Mouse (Mus musculus): Measurements from ENCODE around the gene Gatc.
"Not testable (repeated sequence)": the region's sequence is repeated elsewhere in the genome, so short reads cannot be mapped to it uniquely, and the experiment has no call there.

The Gatc gene

DNA sequence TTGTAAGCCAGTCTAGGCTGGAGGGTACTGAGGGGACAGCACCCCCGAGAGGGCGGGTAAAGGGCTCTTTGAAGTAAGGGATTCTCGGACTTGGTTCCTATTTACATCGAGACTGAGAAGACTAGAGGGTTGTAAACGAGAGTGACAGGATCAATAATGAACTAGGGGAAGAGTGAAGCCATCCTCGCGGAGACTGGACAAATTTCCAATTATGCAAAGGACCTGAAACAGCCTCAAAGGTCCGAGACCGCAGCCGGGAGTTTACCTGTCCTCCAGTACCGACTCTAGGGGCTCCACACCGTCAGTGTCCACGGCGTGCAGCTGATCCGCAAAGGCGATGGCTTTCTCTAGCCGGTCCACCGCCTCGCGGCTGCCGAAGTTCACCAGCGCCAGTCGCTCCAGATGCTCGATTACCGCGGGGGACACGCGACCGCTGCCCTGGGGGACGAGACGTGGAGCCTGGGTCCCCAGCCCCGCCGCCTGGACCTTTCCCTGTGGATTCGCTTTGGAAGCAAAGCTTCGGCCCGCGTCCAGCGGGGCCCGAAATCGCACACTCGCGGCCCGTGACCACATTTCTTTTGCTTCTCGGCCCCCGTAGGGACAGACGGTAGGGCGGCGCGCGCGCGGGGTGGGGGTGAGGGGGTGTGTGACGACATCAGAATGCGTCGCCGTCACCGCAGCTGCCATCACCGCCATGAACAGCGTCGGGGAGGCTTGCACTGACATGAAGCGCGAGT lies at the start of gene Gatc, which contains the start of gene Triap1:
Gatc (minus strand) TSS at position 602 of the 737 bp plus-strand sequence.
Triap1 (plus strand) TSS at position 649 of the 737 bp plus-strand sequence.
- DNase-seq (ENCODE audit: low spot score in 2 of 2) = peak; percentile 84 to 92

- not testable (repeated sequence) for DNase-seq (ENCODE audit: low spot score in 2 of 2)
These were observed 37.9 kb upstream of the Gatc start for GRCm38 (mm10) chr5:115378882-115379281.

GRCm38 (mm10) chr5:115375436-115375835 lies 34.5 kb upstream of the Gatc start:
- DNase-seq (ENCODE audit: low spot score in 2 of 2) = no peak

- no peak for DNase-seq (ENCODE audit: low spot score in 2 of 2)
These were observed 33.3 kb upstream of the Gatc start for GRCm38 (mm10) chr5:115374204-115374820.

DNA sequence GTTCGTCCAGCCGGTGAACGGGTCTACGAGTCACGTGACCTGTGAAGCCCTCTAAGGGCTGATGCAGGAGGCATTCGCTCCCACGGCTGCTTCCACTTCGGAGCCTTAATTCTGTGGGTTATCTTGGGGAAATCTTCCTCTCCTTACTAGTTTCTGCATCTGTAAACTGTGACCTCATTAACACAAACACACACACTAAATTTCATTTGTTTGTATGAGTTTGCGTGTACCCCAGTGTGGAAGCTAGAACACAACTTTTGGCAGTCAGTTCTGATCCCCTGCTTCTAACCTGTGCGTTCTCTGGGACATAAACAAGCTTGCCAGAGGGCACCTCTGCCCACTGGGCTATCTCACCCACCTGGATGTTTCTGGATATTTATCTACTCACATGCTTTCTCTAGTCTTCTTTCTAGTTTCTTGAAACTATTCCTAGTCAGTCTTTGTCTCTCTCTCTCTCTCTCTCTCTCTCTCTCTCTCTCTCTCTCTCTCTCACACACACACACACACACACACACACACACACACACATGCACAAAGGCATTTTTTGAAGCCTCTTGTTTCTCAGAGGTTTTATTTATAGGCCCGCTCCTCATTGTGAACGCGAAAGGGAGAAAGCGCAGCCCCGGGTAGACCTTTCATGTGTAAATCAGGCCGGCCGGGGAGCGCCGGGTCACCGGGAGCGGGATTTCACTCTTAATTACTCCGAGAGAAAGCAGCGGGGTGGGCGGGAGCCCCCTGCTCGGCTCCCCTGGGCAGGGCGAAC lies 32.6 kb upstream of the Gatc start:
- DNase-seq (ENCODE audit: low spot score in 2 of 2) = no peak

GRCm38 (mm10) chr5:115371736-115372135 lies 30.8 kb upstream of the Gatc start:
- peak in 1 of 2 experiments; percentile 29 for DNase-seq (ENCODE audit: low spot score in 2 of 2)

DNA sequence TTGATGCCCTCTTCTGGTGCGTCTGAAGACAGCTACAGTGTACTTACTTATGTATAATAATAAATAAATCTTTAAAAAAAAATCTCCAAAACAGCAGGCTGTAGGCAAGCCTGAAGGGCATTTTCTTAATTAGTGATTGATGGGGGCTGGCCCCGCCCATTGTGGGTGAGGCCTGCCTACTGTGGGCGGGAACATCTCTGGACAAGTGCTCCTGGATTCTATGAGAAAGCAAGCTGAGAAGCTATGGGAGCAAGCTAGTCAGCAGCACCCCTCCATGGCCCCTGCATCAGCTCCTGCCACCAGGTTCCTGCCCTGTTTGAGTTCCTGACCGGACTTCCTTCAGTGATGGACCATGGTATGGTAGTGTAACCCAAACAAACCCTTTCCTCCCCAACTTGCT lies 23.8 kb upstream of the Gatc start:
- DNase-seq (ENCODE audit: low spot score in 2 of 2) = no peak

DNA sequence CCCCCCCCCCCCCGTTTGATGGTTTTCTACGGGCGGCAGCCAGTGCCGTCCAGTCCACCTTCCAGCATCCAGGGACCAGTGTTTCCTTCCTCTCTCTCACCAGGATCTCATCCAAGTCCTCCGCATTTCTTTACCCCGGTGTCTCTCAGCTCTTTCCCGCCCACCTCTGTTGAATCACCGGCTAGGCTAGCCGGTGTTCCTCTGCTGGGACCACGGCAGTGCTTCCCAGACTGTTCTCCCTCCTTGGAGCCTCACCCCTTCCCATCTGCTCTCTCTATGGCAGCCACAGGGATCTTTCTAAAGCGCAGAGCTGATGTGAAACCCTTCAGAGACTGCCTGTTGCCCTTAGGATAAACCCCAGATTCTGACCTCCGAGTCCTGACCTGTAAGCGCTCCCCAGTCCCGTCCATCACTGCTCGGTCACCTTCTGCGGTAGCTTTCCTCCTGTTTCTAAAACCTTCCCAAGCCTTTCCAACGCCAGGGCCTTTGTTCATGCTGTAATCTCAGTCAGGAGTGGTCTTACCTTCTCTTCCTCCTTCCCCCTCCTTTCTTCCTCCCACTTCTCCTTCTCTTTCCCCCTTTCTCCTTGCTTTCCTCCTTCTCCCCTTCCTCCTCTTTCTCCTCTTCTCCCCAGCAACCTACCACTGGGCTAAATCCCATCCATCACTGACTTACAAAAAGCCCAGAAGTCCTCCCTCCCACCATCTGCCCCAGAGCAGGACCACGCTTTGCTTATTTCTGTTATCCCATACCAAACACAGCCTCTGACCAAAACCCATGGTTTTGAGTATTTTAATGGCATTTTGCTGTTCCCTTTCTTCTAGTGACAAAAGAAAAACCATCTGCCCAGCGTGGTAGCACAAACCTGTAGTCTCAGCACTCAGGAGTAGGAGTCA lies 22.1 kb upstream of the Gatc start:
- DNase-seq (ENCODE audit: low spot score in 2 of 2) = no peak

- DNase-seq (ENCODE audit: low spot score in 2 of 2) = no peak
These were observed 21.2 kb upstream of the Gatc start for GRCm38 (mm10) chr5:115362216-115362615.

DNA sequence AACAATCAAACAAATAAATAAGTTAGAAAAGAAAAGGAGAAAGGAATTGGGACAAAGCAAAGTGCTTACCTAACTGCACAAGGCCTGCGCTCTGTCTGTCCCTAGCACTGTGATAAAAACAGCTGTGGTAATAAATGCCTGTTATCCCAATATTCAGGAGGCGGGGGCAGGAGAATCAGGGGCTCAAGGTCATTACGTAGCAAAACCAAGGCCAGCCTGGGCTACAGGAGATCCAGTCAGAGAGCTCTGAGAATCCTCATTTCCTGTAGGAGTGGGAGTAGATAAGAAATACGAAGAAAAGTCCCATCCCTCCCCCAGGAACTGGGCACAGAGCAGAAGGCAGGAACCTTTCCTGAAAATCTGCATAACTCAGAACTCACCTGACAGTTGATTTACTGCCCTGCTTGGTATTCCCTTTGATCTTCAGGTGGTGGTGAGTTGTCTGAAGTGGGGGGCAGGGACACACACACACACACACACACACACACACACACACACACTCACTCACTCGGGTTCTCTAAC lies 18.9 kb upstream of the Gatc start:
- no peak for DNase-seq (ENCODE audit: low spot score in 2 of 2)

GRCm38 (mm10) chr5:115359438-115359837 lies 18.5 kb upstream of the Gatc start:
- no peak for DNase-seq (ENCODE audit: low spot score in 2 of 2)

- DNase-seq (ENCODE audit: low spot score in 2 of 2) = peak; percentile 80 to 94
These were observed 17.9 kb upstream of the Gatc start for GRCm38 (mm10) chr5:115358872-115359271.

DNA sequence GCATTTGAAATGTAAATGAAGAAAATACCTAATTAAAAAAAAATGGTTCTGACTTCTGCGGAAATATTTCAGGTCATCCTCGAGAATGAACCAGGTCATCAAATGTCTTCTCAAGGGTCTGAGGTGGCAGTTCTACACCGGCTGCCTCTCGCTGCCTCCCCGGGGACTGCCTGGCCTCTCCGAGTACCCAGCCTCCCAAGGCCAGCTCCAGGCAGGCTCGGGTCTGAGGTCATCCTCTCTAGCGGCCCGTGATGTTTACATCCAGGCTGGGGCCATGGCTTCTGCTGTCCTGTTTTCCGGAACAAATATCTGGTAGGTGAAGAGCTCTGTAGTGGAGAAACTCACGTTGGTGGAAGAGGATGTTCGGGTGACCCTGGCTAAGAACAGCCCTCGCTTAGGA lies 14.1 kb upstream of the Gatc start:
- no peak for DNase-seq (ENCODE audit: low spot score in 2 of 2)

DNA sequence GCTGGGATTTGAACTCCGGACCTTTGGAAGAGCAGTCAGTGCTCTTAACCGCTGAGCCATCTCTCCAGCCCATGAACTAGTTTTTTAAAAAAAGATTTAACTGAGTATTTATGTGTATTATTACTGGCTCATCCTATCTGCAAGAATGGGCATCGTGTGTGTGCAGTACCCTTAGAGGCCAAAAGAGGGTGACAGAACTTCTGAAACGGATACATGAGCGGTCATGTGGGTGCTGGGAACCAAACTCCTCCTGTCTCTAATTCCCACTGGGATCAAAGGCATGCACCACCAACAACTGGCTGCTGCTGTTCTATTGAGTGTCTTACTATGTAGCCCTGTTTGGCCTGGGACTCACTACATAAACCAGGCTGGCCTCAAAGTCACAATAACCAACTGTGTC lies 10.4 kb upstream of the Gatc start:
- no peak for DNase-seq (ENCODE audit: low spot score in 2 of 2)

- no peak for DNase-seq (ENCODE audit: low spot score in 2 of 2)
These were observed 8.2 kb upstream of the Gatc start for GRCm38 (mm10) chr5:115349225-115349555.

GRCm38 (mm10) chr5:115348546-115349224 lies 7.7 kb upstream of the Gatc start, which contains the start of gene Cox6a1:
Cox6a1 (minus strand) TSS chr5:115348981.
- peak; percentile 98 for DNase-seq (ENCODE audit: low spot score in 2 of 2)

GRCm38 (mm10) chr5:115347564-115347963 lies 6.6 kb upstream of the Gatc start:
- DNase-seq (ENCODE audit: low spot score in 2 of 2) = peak; percentile 63 to 78

- DNase-seq (ENCODE audit: low spot score in 2 of 2) = no peak
These were observed 562 bp upstream of the Gatc start for GRCm38 (mm10) chr5:115341314-115342165.

- DNase-seq (ENCODE audit: low spot score in 2 of 2) = no peak
These were observed 971 bp downstream of the Gatc start for GRCm38 (mm10) chr5:115340007-115340406.

GRCm38 (mm10) chr5:115333626-115334025 lies 7.4 kb downstream of the Gatc start:
- DNase-seq (ENCODE audit: low spot score in 2 of 2) = no peak

Data from urinary bladder, postnatal 4 days (tissue).